Mouse (Mus musculus) erythroblast, adult 5-6 weeks (primary cell): ENCODE data around the gene 5430427O19Rik. TPM values are rescaled to one million over a fixed set of nuclear protein-coding genes. Genes with fewer than 3 reads are reported as not detected.

Experiments
- ATAC-seq: replicated peaks from 2 replicates; pipeline ENCODE4 v1.8.0; 2016; ENCODE audit warnings: moderate number of reproducible peaks, mild to moderate bottlenecking, moderate TSS enrichment, inconsistent platforms; ENCODE audit not compliant: poor library complexity, low FRiP score, severe bottlenecking
- total RNA-seq, 2 experiments: library from RNA; stranded (forward) in 1 of 2; stranded (reverse) in 1 of 2; fragments of 150-400 nt in 1 of 2; fragments of 200-764, 138-1000 nt in 1 of 2; gene quantifications; 2 replicates each; pipeline versions ENCODE4 v1.2.3 to v1.2.4; 2015 to 2017; ENCODE audit warnings: low replicate concordance in 2 of 2

The 5430427O19Rik gene
- total RNA-seq (2015; ENCODE audit: low replicate concordance), result 1.5 and 3.3 TPM in 2 replicates
- total RNA-seq (2017; ENCODE audit: low replicate concordance), result 0.84 and 2.7 TPM in 2 replicates

- ATAC-seq, result no peak
Measured at GRCm38 (mm10) chrX:85869914-85870483, at the start of gene 5430427O19Rik. Gene 5430427O19Rik (plus strand): TSS chrX:85870354.

- ATAC-seq, result no peak
Measured at GRCm38 (mm10) chrX:85827719-85828453, 42.3 kb upstream of the 5430427O19Rik start.

- ATAC-seq, result no peak
Measured at GRCm38 (mm10) chrX:85829000-85829399, 41.2 kb upstream of the 5430427O19Rik start.

- no peak for ATAC-seq
Measured at GRCm38 (mm10) chrX:85839174-85839573, 31.0 kb upstream of the 5430427O19Rik start.

GRCm38 (mm10) chrX:85855938-85856337 is 14.2 kb upstream of the 5430427O19Rik start:
- no peak for ATAC-seq

GRCm38 (mm10) chrX:85857169-85857568 is 13.0 kb upstream of the 5430427O19Rik start:
- ATAC-seq, result no peak

- ATAC-seq, result no peak
Measured at GRCm38 (mm10) chrX:85868079-85868478, 2.1 kb upstream of the 5430427O19Rik start.

- ATAC-seq, result no peak
Measured at GRCm38 (mm10) chrX:85871371-85872056, 1.4 kb downstream of the 5430427O19Rik start.

GRCm38 (mm10) chrX:85874367-85874766 is 4.2 kb downstream of the 5430427O19Rik start:
- ATAC-seq, result no peak

GRCm38 (mm10) chrX:85875951-85876350 is 5.8 kb downstream of the 5430427O19Rik start:
- no peak for ATAC-seq

GRCm38 (mm10) chrX:85877747-85878146 is 7.6 kb downstream of the 5430427O19Rik start:
- no peak for ATAC-seq

- no peak for ATAC-seq
Measured at GRCm38 (mm10) chrX:85878293-85878692, 8.1 kb downstream of the 5430427O19Rik start.

GRCm38 (mm10) chrX:85879198-85879977 is 9.2 kb downstream of the 5430427O19Rik start:
- no peak for ATAC-seq

- ATAC-seq, result no peak
Measured at GRCm38 (mm10) chrX:85886651-85887050, 16.5 kb downstream of the 5430427O19Rik start.

GRCm38 (mm10) chrX:85901195-85901594 is 31.0 kb downstream of the 5430427O19Rik start:
- no peak for ATAC-seq

GRCm38 (mm10) chrX:85919034-85919433 is 48.9 kb downstream of the 5430427O19Rik start:
- ATAC-seq, result peak; percentile 79

- ATAC-seq, result no peak
Measured at GRCm38 (mm10) chrX:85932991-85933390, 62.8 kb downstream of the 5430427O19Rik start.
